Mouse (Mus musculus): ENCODE measurements around the gene Ier3. TPM values are rescaled to one million over a fixed set of nuclear protein-coding genes. Genes with fewer than 3 reads are reported as not detected.

Ier3 gene
- polyA plus RNA-seq, 1 experiment from 2014 or later: 2.5 TPM

Small RNA genes within 50 kb of the gene (microRNA-seq; reads per million reads assigned to microRNA genes)
- gene Gm28033: 1.5 reads per million

Other genes with a start within 250 kb of the Ier3 start
- not detected in 2 replicates for gene Sfta2, start 220.1 kb upstream of the Ier3 start, polyA plus RNA-seq (2014; fragmentation: Nextera tagmentation; extraction: Ambion mirVana)
- gene Gm9573, start 195.0 kb upstream of the Ier3 start, polyA plus RNA-seq (2014; fragmentation: Nextera tagmentation; extraction: Ambion mirVana): not detected in 2 replicates
- gene Mucl3, start 178.0 kb upstream of the Ier3 start, polyA plus RNA-seq (2014; fragmentation: Nextera tagmentation; extraction: Ambion mirVana): 0.14 TPM in 1 of 2 replicates, not detected in the other
- 9.8 and 10.5 TPM in 2 replicates for gene Vars2, start 154.1 kb upstream of the Ier3 start, polyA plus RNA-seq (2014; fragmentation: Nextera tagmentation; extraction: Ambion mirVana)
- 39.3 TPM in 2 replicates for gene Gtf2h4, start 147.9 kb upstream of the Ier3 start, polyA plus RNA-seq (2014; fragmentation: Nextera tagmentation; extraction: Ambion mirVana)
- gene Ddr1, start 117.1 kb upstream of the Ier3 start, polyA plus RNA-seq (2014; fragmentation: Nextera tagmentation; extraction: Ambion mirVana): 78.4 and 92.1 TPM in 2 replicates
- gene Flot1, start 1.5 kb downstream of the Ier3 start, polyA plus RNA-seq (2014; fragmentation: Nextera tagmentation; extraction: Ambion mirVana): 46.9 and 47.4 TPM in 2 replicates
- 1,522 and 1,543 TPM in 2 replicates for gene Tubb5, start 16.6 kb downstream of the Ier3 start, polyA plus RNA-seq (2014; fragmentation: Nextera tagmentation; extraction: Ambion mirVana)
- 19.4 and 21.5 TPM in 2 replicates for gene Mdc1, start 19.8 kb downstream of the Ier3 start, polyA plus RNA-seq (2014; fragmentation: Nextera tagmentation; extraction: Ambion mirVana)
- gene Nrm, start 39.6 kb downstream of the Ier3 start, polyA plus RNA-seq (2014; fragmentation: Nextera tagmentation; extraction: Ambion mirVana): 59.8 and 61.0 TPM in 2 replicates
- gene Ppp1r18, start 43.9 kb downstream of the Ier3 start, polyA plus RNA-seq (2014; fragmentation: Nextera tagmentation; extraction: Ambion mirVana): 24.1 and 25.2 TPM in 2 replicates
- 39.0 and 43.6 TPM in 2 replicates for gene Dhx16, start 58.1 kb downstream of the Ier3 start, polyA plus RNA-seq (2014; fragmentation: Nextera tagmentation; extraction: Ambion mirVana)
- 22.7 and 23.3 TPM in 2 replicates for gene 2310061I04Rik, start 75.7 kb downstream of the Ier3 start, polyA plus RNA-seq (2014; fragmentation: Nextera tagmentation; extraction: Ambion mirVana)
- gene Atat1, start 88.4 kb downstream of the Ier3 start, polyA plus RNA-seq (2014; fragmentation: Nextera tagmentation; extraction: Ambion mirVana): 158 and 168 TPM in 2 replicates
- 57.1 and 61.8 TPM in 2 replicates for gene Mrps18b, start 94.7 kb downstream of the Ier3 start, polyA plus RNA-seq (2014; fragmentation: Nextera tagmentation; extraction: Ambion mirVana)
- 44.3 TPM in 2 replicates for gene Ppp1r10, start 94.8 kb downstream of the Ier3 start, polyA plus RNA-seq (2014; fragmentation: Nextera tagmentation; extraction: Ambion mirVana)
- 118 and 119 TPM in 2 replicates for gene Abcf1, start 148.1 kb downstream of the Ier3 start, polyA plus RNA-seq (2014; fragmentation: Nextera tagmentation; extraction: Ambion mirVana)
- 26.0 and 30.6 TPM in 2 replicates for gene Gnl1, start 158.2 kb downstream of the Ier3 start, polyA plus RNA-seq (2014; fragmentation: Nextera tagmentation; extraction: Ambion mirVana)
- 38.7 and 43.3 TPM in 2 replicates for gene Prr3, start 158.6 kb downstream of the Ier3 start, polyA plus RNA-seq (2014; fragmentation: Nextera tagmentation; extraction: Ambion mirVana)
- gene H2-T24, start 198.9 kb downstream of the Ier3 start, polyA plus RNA-seq (2014; fragmentation: Nextera tagmentation; extraction: Ambion mirVana): 3.1 TPM in 2 replicates
- 3.2 and 3.3 TPM in 2 replicates for gene H2-T23, start 211.2 kb downstream of the Ier3 start, polyA plus RNA-seq (2014; fragmentation: Nextera tagmentation; extraction: Ambion mirVana)
- gene H2-T22, start 221.1 kb downstream of the Ier3 start, polyA plus RNA-seq (2014; fragmentation: Nextera tagmentation; extraction: Ambion mirVana): 7.3 and 7.6 TPM in 2 replicates
- gene Gm6034, start 221.3 kb downstream of the Ier3 start, polyA plus RNA-seq (2014; fragmentation: Nextera tagmentation; extraction: Ambion mirVana): not detected in 2 replicates
- not detected in 2 replicates for gene Gm11127, start 236.7 kb downstream of the Ier3 start, polyA plus RNA-seq (2014; fragmentation: Nextera tagmentation; extraction: Ambion mirVana)